Mouse (Mus musculus): ENCODE data around the gene 5730596B20Rik. TPM values are rescaled to one million over a fixed set of nuclear protein-coding genes. Genes with fewer than 3 reads are reported as not detected.
A peak's percentile ranks its signal among the peaks of the same experiment; 100 is the strongest.

Gene 5730596B20Rik
- polyA plus RNA-seq, 1 experiment from 2014 or later = 0.57 TPM

GRCm38 (mm10) chr6:52177806-52178205, 508 bp downstream of the 5730596B20Rik start:
- Histone ChIP-seq H3K36me3 (ENCODE audit: control insufficient read depth, insufficient read depth, low read length) (no peaks in the 10 kb centered on the region), H3K9me3 (replicated peaks; ENCODE audit: control insufficient read depth, low read length) (no peaks in the 10 kb centered on the region), H3K4me1 (ENCODE audit: control insufficient read depth, insufficient read depth, low read length) (no peaks in the 10 kb centered on the region), H3K27me3 (ENCODE audit: control insufficient read depth, insufficient read depth, low read length) (peaks cover 92% of the 10 kb centered on the region), H3K9ac (ENCODE audit: low read depth, low read length) (peak overlapping the region; percentile 60; the same call in 1 of the 2 replicates), H3K27ac (ENCODE audit: low read depth, low read length) (no peak overlapping the region; the same call in 1 of the 2 replicates), H3K4me3 (ENCODE audit: low read depth, low read length) (peak overlapping the region; percentile 38), H3K4me2 (peak overlapping the region; percentile 20; the same call in 1 of the 2 replicates)
- no peak for ATAC-seq (replicated peaks; ENCODE audit: insufficient number of reproducible peaks, low FRiP score, low TSS enrichment)
- WGBS (ENCODE audit: insufficient replicate concordance) = 2% methylated on average over 9 of the region's 9 CpGs

GRCm38 (mm10) chr6:52178918-52179665, 1.8 kb downstream of the 5730596B20Rik start:
- H3K36me3 ChIP-seq (ENCODE audit: control insufficient read depth, insufficient read depth, low read length) = no peaks in the 10 kb centered on the region
- no peaks in the 10 kb centered on the region for H3K4me1 ChIP-seq (ENCODE audit: control insufficient read depth, insufficient read depth, low read length)
- peaks cover 93% of the 10 kb centered on the region for H3K27me3 ChIP-seq (ENCODE audit: control insufficient read depth, insufficient read depth, low read length)
- peak overlapping the region; percentile 18 for H3K4me3 ChIP-seq (ENCODE audit: low read depth, low read length)
- no peaks in the 10 kb centered on the region for H3K9me3 ChIP-seq (replicated peaks; ENCODE audit: control insufficient read depth, low read length)
- no peak for ATAC-seq (replicated peaks; ENCODE audit: insufficient number of reproducible peaks, low FRiP score, low TSS enrichment)
- H3K27ac ChIP-seq (ENCODE audit: low read depth, low read length) = peak overlapping the region; percentile 18; the same call in 1 of the 2 replicates
- H3K9ac ChIP-seq (ENCODE audit: low read depth, low read length) = peak overlapping the region; percentile 50; the same call in 1 of the 2 replicates
- peak overlapping the region; percentile 45 for H3K4me2 ChIP-seq
- WGBS (ENCODE audit: insufficient replicate concordance) = 6% methylated on average over 4 of the region's 4 CpGs

GRCm38 (mm10) chr6:52179690-52180089, 2.4 kb downstream of the 5730596B20Rik start:
- H3K36me3 ChIP-seq (ENCODE audit: control insufficient read depth, insufficient read depth, low read length) = no peaks in the 10 kb centered on the region
- no peaks in the 10 kb centered on the region for H3K9me3 ChIP-seq (replicated peaks; ENCODE audit: control insufficient read depth, low read length)
- peaks cover 95% of the 10 kb centered on the region for H3K27me3 ChIP-seq (ENCODE audit: control insufficient read depth, insufficient read depth, low read length)
- no peak for ATAC-seq (replicated peaks; ENCODE audit: insufficient number of reproducible peaks, low FRiP score, low TSS enrichment)
- peak overlapping the region; percentile 45 for H3K4me2 ChIP-seq
- H3K4me1 ChIP-seq (ENCODE audit: control insufficient read depth, insufficient read depth, low read length) = no peaks in the 10 kb centered on the region
- H3K27ac ChIP-seq (ENCODE audit: low read depth, low read length) = peak overlapping the region; percentile 18; the same call in 1 of the 2 replicates
- WGBS (ENCODE audit: insufficient replicate concordance) = 4% methylated on average over 10 of the region's 10 CpGs
- H3K9ac ChIP-seq (ENCODE audit: low read depth, low read length) = peak overlapping the region; percentile 50; the same call in 1 of the 2 replicates
- peak overlapping the region; percentile 18 for H3K4me3 ChIP-seq (ENCODE audit: low read depth, low read length)

GRCm38 (mm10) chr6:52180213-52180710, 3.0 kb downstream of the 5730596B20Rik start:
- Histone ChIP-seq H3K27me3 (ENCODE audit: control insufficient read depth, insufficient read depth, low read length) (peaks cover 95% of the 10 kb centered on the region), H3K9ac (ENCODE audit: low read depth, low read length) (no peak overlapping the region; the same call in 1 of the 2 replicates), H3K9me3 (replicated peaks; ENCODE audit: control insufficient read depth, low read length) (no peaks in the 10 kb centered on the region), H3K4me3 (ENCODE audit: low read depth, low read length) (peak overlapping the region; percentile 15), H3K4me1 (ENCODE audit: control insufficient read depth, insufficient read depth, low read length) (no peaks in the 10 kb centered on the region), H3K4me2 (peak overlapping the region; percentile 45), H3K27ac (ENCODE audit: low read depth, low read length) (no peak overlapping the region), H3K36me3 (ENCODE audit: control insufficient read depth, insufficient read depth, low read length) (no peaks in the 10 kb centered on the region)
- no peak for ATAC-seq (replicated peaks; ENCODE audit: insufficient number of reproducible peaks, low FRiP score, low TSS enrichment)
- WGBS (ENCODE audit: insufficient replicate concordance) = 9% methylated on average over 11 of the region's 11 CpGs

DNA sequence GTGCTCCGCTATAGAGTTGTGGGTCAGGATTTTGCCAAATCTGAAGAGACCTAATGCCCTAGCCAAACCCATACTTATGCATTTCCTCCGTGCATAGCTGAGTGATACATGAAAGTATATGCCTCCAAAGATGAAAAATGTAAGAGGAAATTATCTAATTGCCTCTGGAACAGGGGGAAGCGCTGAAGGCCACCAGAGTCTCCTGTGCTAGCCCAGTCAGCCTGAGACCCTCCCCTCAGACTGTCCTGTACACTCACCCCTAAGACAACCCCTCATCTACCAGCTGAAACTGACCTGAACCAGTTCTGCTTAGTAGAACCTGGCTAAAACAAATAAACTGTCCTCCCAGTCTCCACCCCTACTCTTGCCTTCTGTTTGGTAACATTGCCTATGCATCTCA, 3.4 kb downstream of the 5730596B20Rik start:
- H3K27me3 ChIP-seq (ENCODE audit: control insufficient read depth, insufficient read depth, low read length) = peaks cover 95% of the 10 kb centered on the region
- H3K36me3 ChIP-seq (ENCODE audit: control insufficient read depth, insufficient read depth, low read length) = no peaks in the 10 kb centered on the region
- 17% methylated on average over 3 of the region's 3 CpGs for WGBS (ENCODE audit: insufficient replicate concordance)
- no peaks in the 10 kb centered on the region for H3K4me1 ChIP-seq (ENCODE audit: control insufficient read depth, insufficient read depth, low read length)
- ATAC-seq (replicated peaks; ENCODE audit: insufficient number of reproducible peaks, low FRiP score, low TSS enrichment) = no peak
- no peak overlapping the region for H3K4me3 ChIP-seq (ENCODE audit: low read depth, low read length)
- H3K27ac ChIP-seq (ENCODE audit: low read depth, low read length) = no peak overlapping the region
- H3K9me3 ChIP-seq (replicated peaks; ENCODE audit: control insufficient read depth, low read length) = no peaks in the 10 kb centered on the region
- no peak overlapping the region for H3K9ac ChIP-seq (ENCODE audit: low read depth, low read length)
- H3K4me2 ChIP-seq = no peak overlapping the region; the same call in 1 of the 2 replicates

GRCm38 (mm10) chr6:52182030-52182429, 4.7 kb downstream of the 5730596B20Rik start:
- Histone ChIP-seq H3K4me3 (ENCODE audit: low read depth, low read length) (no peak overlapping the region), H3K4me1 (ENCODE audit: control insufficient read depth, insufficient read depth, low read length) (no peaks in the 10 kb centered on the region), H3K9ac (ENCODE audit: low read depth, low read length) (no peak overlapping the region), H3K27me3 (ENCODE audit: control insufficient read depth, insufficient read depth, low read length) (peaks cover 99% of the 10 kb centered on the region), H3K4me2 (no peak overlapping the region), H3K9me3 (replicated peaks; ENCODE audit: control insufficient read depth, low read length) (no peaks in the 10 kb centered on the region), H3K36me3 (ENCODE audit: control insufficient read depth, insufficient read depth, low read length) (no peaks in the 10 kb centered on the region), H3K27ac (ENCODE audit: low read depth, low read length) (no peak overlapping the region)
- no peak for ATAC-seq (replicated peaks; ENCODE audit: insufficient number of reproducible peaks, low FRiP score, low TSS enrichment)
- WGBS (ENCODE audit: insufficient replicate concordance) = 31% methylated on average over 2 of the region's 2 CpGs

- Histone ChIP-seq H3K27ac (ENCODE audit: low read depth, low read length) (no peak overlapping the region), H3K9me3 (replicated peaks; ENCODE audit: control insufficient read depth, low read length) (no peaks in the 10 kb centered on the region), H3K9ac (ENCODE audit: low read depth, low read length) (no peak overlapping the region), H3K36me3 (ENCODE audit: control insufficient read depth, insufficient read depth, low read length) (no peaks in the 10 kb centered on the region), H3K4me2 (no peak overlapping the region), H3K4me1 (ENCODE audit: control insufficient read depth, insufficient read depth, low read length) (no peaks in the 10 kb centered on the region), H3K4me3 (ENCODE audit: low read depth, low read length) (no peak overlapping the region), H3K27me3 (ENCODE audit: control insufficient read depth, insufficient read depth, low read length) (peaks cover 99% of the 10 kb centered on the region)
- WGBS (ENCODE audit: insufficient replicate concordance) = 20% methylated on average over 1 of the region's 1 CpGs
- ATAC-seq (replicated peaks; ENCODE audit: insufficient number of reproducible peaks, low FRiP score, low TSS enrichment) = no peak
These were observed 5.5 kb downstream of the 5730596B20Rik start for GRCm38 (mm10) chr6:52182793-52183192.

DNA sequence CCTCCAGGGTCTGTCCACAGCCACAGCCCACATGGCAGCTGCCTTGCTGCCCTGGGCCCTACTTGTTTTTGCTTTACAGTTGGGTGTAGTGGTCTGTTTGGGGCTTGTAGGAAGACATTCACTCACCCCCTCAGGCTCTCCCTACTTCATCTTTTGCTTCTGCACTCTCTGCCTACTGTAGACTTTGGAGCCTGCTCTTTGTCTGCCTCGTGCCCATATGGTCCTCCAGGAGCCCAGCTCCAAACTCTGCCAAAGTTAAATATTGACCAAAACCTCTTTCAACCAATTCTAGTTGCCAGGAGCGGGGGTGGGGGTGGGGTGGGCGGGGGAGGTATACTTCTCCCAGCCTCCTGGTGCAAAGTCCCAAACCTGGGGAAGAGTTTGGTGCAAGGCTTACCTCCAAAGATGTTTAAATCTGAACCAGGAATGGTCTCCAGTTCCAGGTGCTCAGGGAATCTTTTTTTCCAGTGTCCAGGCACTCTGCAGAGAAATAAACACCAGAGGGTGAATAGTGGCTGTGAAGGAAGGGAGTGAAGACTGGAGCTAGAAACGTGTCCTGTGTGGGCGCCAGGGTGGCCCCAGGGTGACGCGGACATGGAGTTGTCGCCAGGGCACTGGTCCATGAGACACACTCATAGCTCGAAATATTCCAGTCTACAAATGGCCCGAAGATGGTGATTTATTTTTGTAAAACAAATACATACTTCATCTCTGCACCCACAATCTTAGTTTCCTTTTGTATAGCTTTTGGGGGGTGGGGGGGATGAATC, 6.2 kb downstream of the 5730596B20Rik start:
- H3K9ac ChIP-seq (ENCODE audit: low read depth, low read length) = no peak overlapping the region
- H3K9me3 ChIP-seq (replicated peaks; ENCODE audit: control insufficient read depth, low read length) = no peaks in the 10 kb centered on the region
- no peak overlapping the region for H3K4me2 ChIP-seq
- no peaks in the 10 kb centered on the region for H3K36me3 ChIP-seq (ENCODE audit: control insufficient read depth, insufficient read depth, low read length)
- no peaks in the 10 kb centered on the region for H3K4me1 ChIP-seq (ENCODE audit: control insufficient read depth, insufficient read depth, low read length)
- WGBS (ENCODE audit: insufficient replicate concordance) = 17% methylated on average over 10 of the region's 10 CpGs
- no peak overlapping the region for H3K27ac ChIP-seq (ENCODE audit: low read depth, low read length)
- no peak overlapping the region for H3K4me3 ChIP-seq (ENCODE audit: low read depth, low read length)
- peaks cover 100% of the 10 kb centered on the region for H3K27me3 ChIP-seq (ENCODE audit: control insufficient read depth, insufficient read depth, low read length)
- no peak for ATAC-seq (replicated peaks; ENCODE audit: insufficient number of reproducible peaks, low FRiP score, low TSS enrichment)
